Mouse (Mus musculus) forebrain, embryonic 10.5 days (tissue): ENCODE measurements around the gene Chl1. TPM values are rescaled to one million over a fixed set of nuclear protein-coding genes. Genes with fewer than 3 reads are reported as not detected.

Experiments used
- DNase-seq: peaks from one replicate; pipeline ENCODE4 v3.0.0-alpha.2; 2017; ENCODE audit warnings: low spot score; ENCODE audit errors: extremely low spot score
- H3K27ac ChIP-seq: fragments of 300-500 bp; sonication (generic); 2 replicates; pipeline ENCODE4 v1.5.1; 2016; ENCODE audit warnings: mild to moderate bottlenecking
- H3K27me3 ChIP-seq: fragments of 300-500 bp; sonication (generic); 2 replicates; pipeline ENCODE4 v1.6.1; 2016; ENCODE audit warnings: mild to moderate bottlenecking; ENCODE audit not compliant: poor library complexity, severe bottlenecking
- H3K36me3 ChIP-seq: fragments of 300-500 bp; sonication (generic); replicated peaks from 2 replicates; pipeline ENCODE4 v1.6.1; 2016; ENCODE audit warnings: mild to moderate bottlenecking, moderate library complexity
- H3K4me1 ChIP-seq: fragments of 300-500 bp; sonication (generic); 2 replicates; pipeline ENCODE4 v1.6.1; 2016
- H3K4me3 ChIP-seq: fragments of 300-500 bp; sonication (generic); 2 replicates; pipeline ENCODE4 v1.5.1; 2016; ENCODE audit warnings: mild to moderate bottlenecking, moderate library complexity
- H3K9me3 ChIP-seq: fragments of 300-500 bp; sonication (generic); 2 replicates; pipeline ENCODE4 v1.6.1; 2016; ENCODE audit warnings: mild to moderate bottlenecking, moderate library complexity
- WGBS: fragments of 180-500 bp; shearing (Covaris S2); methylation state at CpG from one replicate; pipeline ENCODE4 v1.1.7; 2016; 5-methylcytosine and 5-hydroxymethylcytosine counted together
- polyA plus RNA-seq: library from polyadenylated mRNA; unstranded; fragments of >200 nt; fragmentation: Nextera tagmentation; extraction: Ambion mirVana; gene quantifications from 2 replicates; pipeline ENCODE4 v1.2.1, GENCODE M21; 2016

Chl1 gene
- polyA plus RNA-seq, 1 experiment from 2014 or later = 1.6 TPM

DNA sequence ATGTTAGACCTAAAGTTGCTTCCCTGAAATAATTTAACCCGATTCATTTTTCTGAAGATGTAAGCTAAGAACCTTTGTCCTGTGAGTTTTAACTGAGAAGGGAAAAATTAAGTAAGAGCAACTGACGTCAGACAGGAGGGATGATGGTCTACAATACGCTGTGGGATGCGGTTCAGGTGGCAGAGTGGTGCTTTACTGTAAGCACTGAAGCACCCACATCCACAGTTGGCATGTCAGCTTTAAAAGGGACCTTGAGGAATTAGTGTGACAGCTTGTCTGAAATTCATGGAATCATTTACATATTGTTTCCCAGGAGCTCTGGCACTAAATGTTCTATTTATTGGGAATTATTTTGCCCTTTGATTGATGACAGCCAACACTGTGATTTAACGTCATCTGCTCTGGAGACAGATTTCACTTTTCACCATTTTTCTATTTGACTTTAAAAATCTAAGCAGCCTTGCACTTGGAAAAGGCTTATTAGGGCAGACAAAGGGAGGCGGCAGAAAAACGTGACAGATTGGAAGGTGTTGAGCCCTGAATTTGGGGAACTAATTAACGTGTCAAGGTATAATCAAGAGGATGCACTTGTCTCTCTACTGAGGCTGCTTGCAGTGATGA lies 3.3 kb downstream of the Chl1 start:
- H3K4me1 ChIP-seq = peaks cover 24% of the 10 kb centered on the region
- no peak overlapping the region for H3K27ac ChIP-seq
- no peak overlapping the region for H3K4me3 ChIP-seq
- DNase-seq = no peak
- 73% methylated on average over 8 of the region's 8 CpGs for whole genome bisulfite sequencing
- H3K9me3 ChIP-seq = no peaks in the 10 kb centered on the region
- peaks cover 54% of the 10 kb centered on the region for H3K27me3 ChIP-seq
- no peaks in the 10 kb centered on the region for H3K36me3 ChIP-seq

DNA sequence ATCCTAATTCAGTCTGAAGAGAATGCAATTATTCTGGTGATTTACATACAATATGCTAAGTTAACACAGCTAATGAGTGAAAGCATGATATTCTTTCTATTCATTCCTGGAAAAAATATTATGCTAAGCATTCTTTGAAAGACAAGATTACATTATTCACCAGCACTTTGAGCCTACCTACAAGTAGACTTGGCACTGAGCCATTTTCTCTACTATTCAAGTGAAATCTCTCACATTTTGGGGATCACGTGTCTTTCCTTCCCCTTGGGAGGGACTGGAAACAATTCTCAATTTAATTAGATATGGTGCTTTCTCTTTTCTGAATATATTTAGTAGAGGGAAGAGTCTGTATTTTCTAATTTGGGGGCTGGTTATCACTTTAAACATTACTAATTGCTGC lies 4.0 kb downstream of the Chl1 start:
- H3K9me3 ChIP-seq = no peaks in the 10 kb centered on the region
- peaks cover 47% of the 10 kb centered on the region for H3K27me3 ChIP-seq
- H3K36me3 ChIP-seq = no peaks in the 10 kb centered on the region
- no peak overlapping the region for H3K4me3 ChIP-seq
- no peak overlapping the region for H3K27ac ChIP-seq
- no peak for DNase-seq
- peaks cover 24% of the 10 kb centered on the region for H3K4me1 ChIP-seq
- WGBS = 64% methylated on average over 1 of the region's 1 CpGs

DNA sequence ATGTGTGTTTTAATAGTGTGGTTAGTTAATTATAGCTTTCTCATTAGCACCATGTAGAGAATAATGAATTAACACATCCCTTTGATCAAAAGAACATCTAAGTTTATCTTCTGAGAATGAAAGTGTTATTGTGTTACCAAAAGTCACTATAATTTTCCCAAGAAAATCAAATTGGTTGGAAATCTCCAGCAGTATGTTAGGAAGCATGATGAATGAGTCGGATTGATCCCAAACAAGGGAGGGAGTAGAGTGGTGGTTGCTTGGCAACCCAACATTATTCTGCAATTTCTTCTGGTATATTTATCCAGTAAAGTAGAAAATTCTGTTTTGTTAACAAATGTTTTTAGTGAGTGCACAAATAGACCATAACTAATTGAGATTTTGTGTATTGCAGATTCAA lies 4.4 kb downstream of the Chl1 start:
- Histone ChIP-seq H3K27ac (no peak overlapping the region), H3K9me3 (no peaks in the 10 kb centered on the region), H3K4me3 (no peak overlapping the region), H3K36me3 (no peaks in the 10 kb centered on the region), H3K27me3 (peaks cover 43% of the 10 kb centered on the region), H3K4me1 (peaks cover 24% of the 10 kb centered on the region)
- WGBS = 68% methylated on average over 1 of the region's 1 CpGs
- no peak for DNase-seq

DNA sequence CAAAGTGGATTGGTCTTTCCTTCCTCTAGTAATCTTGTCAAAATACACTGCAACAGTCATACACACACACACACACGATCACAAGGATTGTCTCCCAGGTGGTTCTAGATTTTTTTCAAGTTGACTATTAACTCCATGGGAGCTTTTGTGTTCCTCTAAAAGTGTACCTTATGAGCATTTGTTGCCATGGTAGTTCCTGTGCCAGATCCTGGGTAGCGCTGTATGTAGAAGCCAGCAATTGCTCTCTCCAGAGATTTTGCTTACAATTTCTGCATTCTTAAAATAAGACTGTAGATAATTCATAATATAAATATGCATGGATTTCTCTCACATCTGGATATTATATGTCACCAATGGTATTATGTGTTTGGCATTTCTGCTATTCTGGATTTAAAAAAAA lies 9.2 kb downstream of the Chl1 start:
- Histone ChIP-seq H3K4me3 (no peak overlapping the region), H3K36me3 (no peaks in the 10 kb centered on the region), H3K27me3 (no peaks in the 10 kb centered on the region; the same call in 1 of the 2 replicates), H3K4me1 (no peaks in the 10 kb centered on the region), H3K27ac (no peak overlapping the region), H3K9me3 (no peaks in the 10 kb centered on the region)
- no peak for DNase-seq
- WGBS = 90% methylated on average over 2 of the region's 2 CpGs

DNA sequence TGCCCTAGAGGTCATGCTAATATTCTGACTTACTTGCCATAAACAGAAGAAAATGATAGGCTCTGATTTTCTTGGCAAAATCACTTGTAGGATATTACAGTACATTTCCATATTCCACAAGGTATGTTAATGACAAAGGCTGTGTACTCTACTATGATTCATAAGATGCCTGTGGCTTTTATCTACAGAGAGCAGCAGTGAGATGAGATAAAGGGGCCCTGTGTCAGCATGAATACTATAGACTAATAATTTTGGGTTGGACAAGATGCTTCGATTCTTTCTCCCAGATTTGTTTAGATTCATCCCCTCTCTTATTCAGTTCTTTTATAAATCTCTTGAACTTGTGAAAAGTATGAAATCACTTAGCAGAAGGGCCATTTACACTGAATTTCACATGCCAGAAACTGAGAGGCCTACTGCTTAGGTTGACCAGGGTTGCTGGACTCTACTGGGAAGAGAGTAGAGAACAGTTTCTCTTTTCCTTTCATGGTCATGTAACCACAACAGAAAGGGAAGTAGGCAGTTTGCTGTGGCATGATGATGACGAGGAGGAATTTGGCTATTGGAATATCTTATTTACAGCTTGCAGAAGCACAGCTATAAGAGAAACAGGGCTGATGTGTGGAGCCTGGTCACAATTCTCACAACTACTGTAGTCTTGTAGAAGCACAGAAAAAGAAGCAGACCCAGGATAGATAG lies 15.1 kb downstream of the Chl1 start:
- H3K36me3 ChIP-seq = no peaks in the 10 kb centered on the region
- H3K27ac ChIP-seq = no peak overlapping the region
- H3K4me3 ChIP-seq = no peak overlapping the region
- no peaks in the 10 kb centered on the region for H3K9me3 ChIP-seq
- DNase-seq = no peak
- no peaks in the 10 kb centered on the region for H3K27me3 ChIP-seq
- 82% methylated on average over 2 of the region's 2 CpGs for WGBS
- H3K4me1 ChIP-seq = no peaks in the 10 kb centered on the region

DNA sequence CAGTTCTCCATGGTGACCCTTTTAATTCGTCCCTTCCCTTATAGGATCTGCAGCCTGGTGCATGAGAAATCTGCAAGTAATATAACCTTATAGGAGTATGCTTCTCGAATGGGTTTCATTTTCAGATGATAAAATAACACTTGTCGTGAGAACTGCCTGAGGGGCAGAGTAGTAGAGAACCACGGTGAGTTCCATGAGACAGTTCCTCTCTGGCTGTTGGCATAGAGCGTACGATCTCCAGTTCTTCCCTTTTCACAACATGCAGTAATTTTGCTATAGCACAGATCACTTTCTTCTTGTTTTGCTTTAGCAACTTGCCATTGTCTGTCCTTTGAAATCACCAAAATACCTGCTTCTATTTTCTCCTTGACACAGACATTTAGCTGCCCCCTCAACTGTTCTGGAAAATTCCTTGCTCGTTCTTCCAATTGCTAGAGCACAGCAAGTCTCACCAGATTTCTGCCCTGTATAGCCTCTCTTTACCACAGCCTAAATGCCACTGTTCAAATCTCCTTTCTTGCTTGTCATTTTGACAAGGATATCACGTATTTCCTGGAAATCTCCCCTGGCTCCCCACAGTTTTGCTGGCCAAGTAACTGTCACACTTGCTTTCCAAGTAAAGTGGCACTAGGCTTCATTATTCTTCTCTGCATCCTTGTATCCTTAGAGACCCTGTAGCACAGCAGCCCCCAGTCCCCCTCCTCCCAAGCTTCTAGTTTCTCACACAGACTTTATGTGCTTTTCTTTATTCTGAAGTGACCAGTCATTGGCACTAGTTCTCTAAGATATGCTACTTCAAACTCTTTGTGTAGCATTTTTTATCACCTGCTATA lies 16.8 kb downstream of the Chl1 start:
- DNase-seq = no peak
- H3K9me3 ChIP-seq = no peaks in the 10 kb centered on the region
- H3K27ac ChIP-seq = no peak overlapping the region
- H3K4me1 ChIP-seq = no peaks in the 10 kb centered on the region
- WGBS = 85% methylated on average over 8 of the region's 8 CpGs
- H3K36me3 ChIP-seq = no peaks in the 10 kb centered on the region
- no peaks in the 10 kb centered on the region for H3K27me3 ChIP-seq
- no peak overlapping the region for H3K4me3 ChIP-seq

DNA sequence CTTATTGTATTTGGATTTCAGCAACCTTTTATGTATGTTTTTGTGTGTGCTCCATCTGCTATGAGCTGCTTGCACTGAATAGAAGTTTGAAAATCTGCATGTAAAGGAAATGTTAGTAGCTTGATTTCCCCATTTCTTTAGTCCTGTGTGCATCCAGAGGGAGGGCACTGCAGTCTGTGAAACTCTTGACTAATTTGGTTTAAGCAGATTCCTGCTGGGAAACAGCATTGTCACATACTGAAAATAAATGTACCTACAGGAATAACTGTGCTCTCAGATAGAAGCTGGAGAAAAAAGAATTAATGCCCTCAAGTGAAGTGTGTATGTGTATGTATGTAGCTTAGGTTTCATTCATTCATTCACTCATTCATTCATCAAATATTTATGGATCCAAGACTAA lies 22.7 kb downstream of the Chl1 start:
- Histone ChIP-seq H3K4me3 (no peak overlapping the region), H3K4me1 (no peaks in the 10 kb centered on the region), H3K36me3 (no peaks in the 10 kb centered on the region), H3K9me3 (no peaks in the 10 kb centered on the region), H3K27me3 (no peaks in the 10 kb centered on the region), H3K27ac (no peak overlapping the region)
- DNase-seq = no peak

DNA sequence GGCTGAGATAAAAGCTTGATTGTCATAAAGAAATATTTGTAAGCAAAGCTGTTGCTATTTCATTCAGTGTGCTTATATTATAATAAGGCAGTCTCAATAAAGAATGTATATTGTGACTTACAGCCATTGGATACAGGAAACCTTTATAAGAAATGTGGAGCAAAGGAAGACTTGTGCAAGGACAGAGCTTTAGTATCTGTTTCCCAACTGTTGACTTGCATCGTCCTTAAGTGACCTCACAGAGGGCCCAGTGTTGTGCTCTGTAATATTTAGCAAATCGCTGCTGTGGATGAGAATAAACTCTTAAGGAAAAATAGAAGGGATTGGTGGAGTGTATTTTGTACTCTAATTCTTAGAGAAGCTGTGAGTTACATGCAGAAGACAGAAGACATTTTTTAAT lies 23.6 kb downstream of the Chl1 start:
- H3K36me3 ChIP-seq = no peaks in the 10 kb centered on the region
- DNase-seq = no peak
- 82% methylated on average over 2 of the region's 2 CpGs for WGBS
- H3K27me3 ChIP-seq = no peaks in the 10 kb centered on the region
- no peaks in the 10 kb centered on the region for H3K9me3 ChIP-seq
- no peak overlapping the region for H3K4me3 ChIP-seq
- no peak overlapping the region for H3K27ac ChIP-seq
- H3K4me1 ChIP-seq = no peaks in the 10 kb centered on the region

DNA sequence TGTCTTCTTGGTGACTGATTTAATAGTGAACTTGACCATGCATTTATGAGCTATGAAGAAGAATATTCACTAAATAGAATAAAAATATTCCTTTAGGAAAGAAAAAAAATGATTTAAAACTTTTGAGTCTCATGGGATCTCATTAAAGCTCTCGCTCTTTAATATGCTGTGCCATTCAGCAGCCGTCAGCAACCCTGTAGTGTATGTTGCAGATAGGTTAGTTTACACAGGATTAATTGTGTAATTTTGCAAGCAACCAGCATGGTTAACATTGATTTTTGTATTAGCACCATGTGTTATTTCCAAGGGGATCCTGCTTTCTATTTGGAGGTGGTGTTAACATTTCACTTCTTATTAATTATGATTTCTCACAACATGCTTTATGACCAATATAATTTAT lies 32.2 kb downstream of the Chl1 start:
- no peak for DNase-seq
- peaks cover 22% of the 10 kb centered on the region; the same call in 1 of the 2 replicates for H3K27me3 ChIP-seq
- WGBS = 74% methylated on average over 2 of the region's 2 CpGs
- H3K4me1 ChIP-seq = peaks cover 14% of the 10 kb centered on the region
- H3K9me3 ChIP-seq = no peaks in the 10 kb centered on the region
- no peak overlapping the region for H3K27ac ChIP-seq
- no peak overlapping the region for H3K4me3 ChIP-seq
- H3K36me3 ChIP-seq = no peaks in the 10 kb centered on the region

DNA sequence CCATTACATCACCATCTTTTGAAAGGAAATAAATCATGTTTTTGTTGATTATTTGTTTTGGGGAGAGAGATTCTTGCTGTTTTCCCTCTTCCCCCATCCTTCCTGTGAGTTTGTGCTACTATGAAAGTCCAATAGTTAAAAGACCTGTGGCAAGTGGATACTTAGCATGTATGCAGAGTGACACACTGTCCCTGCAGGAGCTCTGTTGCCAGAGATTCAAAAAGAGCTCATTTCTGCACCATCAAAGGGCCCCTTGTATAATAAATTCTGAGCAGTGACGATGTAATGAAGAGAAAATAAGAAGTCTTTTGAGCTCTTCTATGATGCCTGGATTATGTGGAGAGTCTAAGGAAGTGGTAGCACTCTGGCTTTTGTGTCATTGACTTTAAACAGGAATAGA lies 33.4 kb downstream of the Chl1 start:
- Histone ChIP-seq H3K4me1 (peaks cover 14% of the 10 kb centered on the region), H3K9me3 (no peaks in the 10 kb centered on the region), H3K4me3 (no peak overlapping the region), H3K27me3 (peaks cover 22% of the 10 kb centered on the region; the same call in 1 of the 2 replicates), H3K36me3 (no peaks in the 10 kb centered on the region), H3K27ac (no peak overlapping the region)
- no peak for DNase-seq
- 18% methylated on average over 1 of the region's 1 CpGs for WGBS

DNA sequence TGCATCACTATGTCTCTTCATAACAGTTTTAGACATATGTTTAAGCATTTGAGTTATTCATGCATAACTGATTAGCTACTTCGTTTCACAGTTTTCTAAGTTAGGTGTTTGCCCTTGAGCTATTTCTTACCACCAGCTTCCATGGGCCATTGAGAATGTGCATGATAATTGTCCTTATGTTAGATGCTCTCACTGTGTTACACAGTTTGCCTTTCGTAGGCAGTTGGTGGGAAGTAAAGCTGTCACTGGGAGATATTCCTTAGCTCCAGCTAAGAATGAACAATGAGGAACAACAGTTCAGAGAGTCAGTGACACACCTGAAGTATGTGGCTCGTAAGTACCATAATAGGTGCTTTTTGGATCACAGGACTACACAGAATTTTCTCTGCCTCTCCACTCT lies 35.9 kb downstream of the Chl1 start:
- no peak for DNase-seq
- Histone ChIP-seq H3K27me3 (peaks cover 20% of the 10 kb centered on the region; the same call in 1 of the 2 replicates), H3K36me3 (no peaks in the 10 kb centered on the region), H3K27ac (no peak overlapping the region), H3K4me1 (peaks cover 14% of the 10 kb centered on the region), H3K9me3 (no peaks in the 10 kb centered on the region), H3K4me3 (no peak overlapping the region)
- 73% methylated on average over 3 of the region's 3 CpGs for WGBS

DNA sequence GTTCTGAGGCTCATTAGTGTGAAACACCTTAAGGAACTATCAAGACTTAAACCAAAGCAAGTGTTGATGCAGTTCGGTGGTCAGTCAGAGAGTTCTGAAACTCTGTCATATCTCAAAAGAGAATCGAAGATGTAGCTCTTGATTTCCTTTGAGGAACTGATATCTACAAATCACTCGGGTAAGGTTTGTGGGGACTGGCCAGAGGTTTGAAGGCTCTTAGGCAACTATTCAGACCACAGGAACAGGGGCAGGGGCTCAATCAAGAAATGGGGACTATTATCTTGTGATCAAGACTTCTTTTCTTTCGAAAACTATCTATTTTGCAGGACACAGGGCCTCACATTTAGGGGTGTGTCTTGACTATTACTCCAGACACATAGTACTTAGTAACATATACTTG lies 39.5 kb downstream of the Chl1 start:
- 87% methylated on average over 4 of the region's 4 CpGs for WGBS
- Histone ChIP-seq H3K4me1 (no peaks in the 10 kb centered on the region), H3K4me3 (no peak overlapping the region), H3K36me3 (no peaks in the 10 kb centered on the region), H3K9me3 (no peaks in the 10 kb centered on the region), H3K27ac (no peak overlapping the region), H3K27me3 (peaks cover 13% of the 10 kb centered on the region; the same call in 1 of the 2 replicates)
- no peak for DNase-seq
